Mouse (Mus musculus) spleen, adult 2 months (tissue): ENCODE measurements at regions not wholly inside any gene's neighbourhood (a gene's known extent, or its start where the extent isn't known, plus 50 kb on each side); places are given as distances from the start of the nearest gene placed in this dataset.

Experiments
- DNase-seq, 2 experiments: peaks; one replicate each; pipeline versions ENCODE4 v3.0.0 to v3.0.0-alpha.2; 2012 to 2021; ENCODE audit warnings: low spot score in 2 of 2, low read depth in 1 of 2
- H3K27ac ChIP-seq: fragments of 200-500 bp; 2 replicates; pipeline ENCODE4 v1.5.1; 2012; ENCODE audit warnings: low read length, inconsistent platforms; ENCODE audit not compliant: insufficient read depth
- H3K27me3 ChIP-seq: fragments of 200-500 bp; 2 replicates; pipeline ENCODE4 v1.6.1; 2012; ENCODE audit warnings: mild to moderate bottlenecking, moderate library complexity, low read length, inconsistent platforms; ENCODE audit not compliant: control insufficient read depth, insufficient read depth
- H3K36me3 ChIP-seq: fragments of 200-500 bp; 2 replicates; pipeline ENCODE4 v1.6.1; 2012; ENCODE audit warnings: mild to moderate bottlenecking, low read length, inconsistent platforms; ENCODE audit not compliant: control insufficient read depth, insufficient read depth
- H3K4me1 ChIP-seq: fragments of 200-500 bp; 2 replicates; pipeline ENCODE4 v1.6.1; 2011; ENCODE audit warnings: inconsistent platforms; ENCODE audit not compliant: control insufficient read depth, insufficient read depth, insufficient read length
- H3K4me3 ChIP-seq: fragments of 200-500 bp; 2 replicates; pipeline ENCODE4 v1.5.1; 2011; ENCODE audit warnings: mild to moderate bottlenecking, inconsistent platforms; ENCODE audit not compliant: insufficient read depth, insufficient read length; ENCODE audit errors: extremely low read depth
- CTCF ChIP-seq: fragments of 200-500 bp; IDR thresholded peaks from 2 replicates; pipeline ENCODE4 v1.5.1; 2011; ENCODE audit warnings: mild to moderate bottlenecking, inconsistent platforms; ENCODE audit not compliant: insufficient read depth, insufficient read length, insufficient replicate concordance; ENCODE audit errors: extremely low read depth
- POLR2A ChIP-seq: fragments of 200-500 bp; IDR thresholded peaks from 2 replicates; pipeline ENCODE4 v1.6.1; 2011; ENCODE audit warnings: low read depth, low read length, inconsistent platforms
- WGBS: fragments of 180-500 bp; shearing (Covaris S2); methylation state at CpG from one replicate; pipeline ENCODE4 v1.1.7; 2018; 5-methylcytosine and 5-hydroxymethylcytosine counted together

DNA sequence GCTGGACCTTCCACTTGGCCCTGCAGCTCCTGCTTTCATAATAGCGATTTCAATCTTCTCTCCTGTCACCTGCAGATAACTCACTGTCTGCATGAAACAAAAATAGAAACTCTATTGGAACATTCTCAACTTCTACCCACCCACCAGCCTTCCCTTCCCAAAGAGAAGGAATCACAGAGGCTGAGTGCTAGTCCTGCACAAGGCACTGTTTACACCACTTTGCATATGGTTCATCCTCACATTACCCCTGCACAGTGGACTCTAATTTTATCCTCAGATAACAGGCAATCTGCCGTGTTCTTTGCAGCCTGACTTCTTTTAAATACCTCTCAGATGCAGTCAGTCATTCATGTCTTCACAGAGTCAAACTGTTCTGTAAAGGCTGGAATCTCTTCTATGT lies 83.3 kb upstream of the Bnc1 start:
- no peaks in the 10 kb centered on the region for H3K27me3 ChIP-seq
- no peaks in the 10 kb centered on the region for H3K36me3 ChIP-seq
- WGBS = 77% methylated on average over 2 of the region's 2 CpGs
- no peak overlapping the region for H3K4me3 ChIP-seq
- TF ChIP-seq POLR2A (no peak), CTCF (no peak)
- DNase-seq = no peak
- H3K27ac ChIP-seq = no peak overlapping the region
- H3K4me1 ChIP-seq = no peaks in the 10 kb centered on the region

DNA sequence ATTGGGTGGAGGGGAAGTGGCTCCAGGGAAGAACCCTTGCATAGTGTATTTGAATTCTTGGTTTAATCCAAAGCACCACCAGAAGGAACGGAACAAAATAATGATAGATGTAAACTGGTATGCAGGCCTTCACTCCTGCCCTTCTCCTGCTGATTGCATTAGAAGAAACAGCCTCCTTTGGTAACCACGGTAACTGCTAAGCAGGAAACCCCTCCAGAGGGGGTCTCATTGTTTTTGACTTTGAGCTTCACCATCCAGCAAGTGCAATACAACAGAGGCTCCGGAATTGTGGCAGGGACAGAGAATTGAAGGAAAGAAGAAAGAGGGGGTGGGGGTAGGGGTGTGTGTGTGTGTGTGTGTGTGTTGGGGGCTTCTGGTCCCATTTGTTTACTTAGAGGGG lies 89.8 kb upstream of the Bnc1 start:
- no peak for DNase-seq
- 0 out of 2 replicates have a peak, but pooled peaks cover 2% of the 10 kb centered on the region for H3K27me3 ChIP-seq
- H3K4me1 ChIP-seq = no peaks in the 10 kb centered on the region
- H3K36me3 ChIP-seq = no peaks in the 10 kb centered on the region
- H3K4me3 ChIP-seq = no peak overlapping the region
- TF ChIP-seq POLR2A (no peak), CTCF (no peak)
- no peak overlapping the region for H3K27ac ChIP-seq
- WGBS = 60% methylated on average over 3 of the region's 3 CpGs

DNA sequence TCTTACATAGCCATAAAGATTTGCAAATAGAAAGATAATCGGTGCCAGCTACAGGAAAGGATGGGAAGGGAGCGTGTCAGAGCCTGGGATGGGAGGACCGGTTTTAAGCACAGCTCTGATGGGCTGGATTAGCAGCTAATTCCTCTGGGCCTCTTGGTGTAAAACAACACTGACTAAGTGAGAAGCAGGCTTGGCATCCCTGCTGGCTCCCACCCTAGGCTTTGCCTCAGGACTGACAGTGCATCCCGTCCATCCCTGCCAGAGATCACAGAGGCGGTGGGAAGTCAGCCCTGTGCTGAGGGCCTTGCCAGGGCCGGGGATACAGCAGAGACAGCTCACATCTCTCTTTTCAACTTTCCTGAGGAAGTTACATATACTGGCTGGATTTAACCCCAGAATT lies 90.8 kb upstream of the Sh3gl3 start:
- Histone ChIP-seq H3K4me3 (no peak overlapping the region), H3K27ac (no peak overlapping the region), H3K36me3 (no peaks in the 10 kb centered on the region), H3K4me1 (no peaks in the 10 kb centered on the region), H3K27me3 (0 out of 2 replicates have a peak, but pooled peaks cover 2% of the 10 kb centered on the region)
- no peak for DNase-seq
- 65% methylated on average over 6 of the region's 6 CpGs for WGBS
- TF ChIP-seq CTCF (no peak), POLR2A (no peak)

DNA sequence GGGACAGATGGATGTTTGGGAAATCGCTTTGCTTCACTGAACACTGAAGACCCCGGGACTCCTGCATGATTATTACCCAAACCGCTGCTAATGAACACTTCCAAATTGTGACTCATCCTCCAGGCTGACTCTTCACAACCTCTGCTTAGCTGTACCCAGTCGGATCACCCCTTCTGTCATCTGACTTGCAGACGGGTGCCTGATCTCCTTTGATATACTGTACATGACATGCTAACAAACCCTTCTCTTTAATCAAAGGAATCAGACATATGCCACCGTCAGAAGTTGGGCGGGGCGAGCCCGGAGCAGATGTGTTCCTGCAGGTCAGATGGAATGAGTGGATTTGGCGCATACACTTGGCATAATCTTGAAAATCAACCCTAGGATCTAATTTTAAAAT lies 89.2 kb upstream of the Sh3gl3 start:
- Histone ChIP-seq H3K27me3 (0 out of 2 replicates have a peak, but pooled peaks cover 2% of the 10 kb centered on the region), H3K36me3 (no peaks in the 10 kb centered on the region), H3K27ac (no peak overlapping the region), H3K4me3 (no peak overlapping the region), H3K4me1 (no peaks in the 10 kb centered on the region)
- 93% methylated on average over 10 of the region's 10 CpGs for WGBS
- DNase-seq = no peak
- TF ChIP-seq POLR2A (no peak), CTCF (no peak)

DNA sequence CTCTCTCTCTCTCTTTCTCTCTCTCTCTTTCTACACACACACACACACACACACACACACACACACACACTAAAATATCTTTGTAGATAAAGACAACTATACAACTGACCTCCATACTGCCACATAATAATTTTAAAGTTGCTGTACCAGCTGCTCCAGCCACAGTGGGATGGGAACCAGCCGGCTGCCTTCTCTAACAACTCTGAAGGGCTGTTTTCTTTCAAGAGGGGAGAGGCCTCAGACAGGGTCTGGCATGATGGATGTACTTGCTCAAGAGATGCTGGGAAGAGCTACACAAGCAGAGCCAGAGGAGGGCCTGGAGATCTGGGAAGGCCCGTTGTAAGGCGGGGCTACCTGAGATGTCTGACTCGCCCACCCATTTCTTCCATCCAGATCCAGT lies 88.4 kb upstream of the Sh3gl3 start:
- no peaks in the 10 kb centered on the region for H3K4me1 ChIP-seq
- H3K27me3 ChIP-seq = 0 out of 2 replicates have a peak, but pooled peaks cover 2% of the 10 kb centered on the region
- no peak overlapping the region for H3K4me3 ChIP-seq
- H3K36me3 ChIP-seq = no peaks in the 10 kb centered on the region
- no peak for TF ChIP-seq POLR2A
- TF ChIP-seq CTCF = no peak
- H3K27ac ChIP-seq = no peak overlapping the region
- no peak for DNase-seq
- WGBS = 83% methylated on average over 4 of the region's 4 CpGs

DNA sequence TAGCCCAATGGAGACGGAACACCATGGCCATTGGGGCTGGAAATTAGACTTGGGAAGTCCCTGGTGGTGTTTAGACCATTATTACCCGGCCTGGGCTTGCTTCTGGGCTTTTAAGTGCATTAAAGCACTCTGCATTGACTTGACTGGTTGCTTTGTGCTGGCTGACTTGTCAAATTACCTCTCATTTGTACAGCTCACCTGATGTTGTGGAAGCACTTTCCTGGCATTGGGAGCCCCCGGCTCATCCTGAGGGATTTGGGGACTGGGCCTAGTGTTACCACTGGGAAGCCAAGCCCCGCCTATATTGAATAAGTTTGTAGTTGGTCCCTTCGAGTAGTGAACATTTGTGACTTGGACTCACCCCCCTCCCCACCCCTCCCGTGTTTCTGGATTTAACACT lies 75.5 kb upstream of the Sh3gl3 start:
- TF ChIP-seq CTCF (no peak), POLR2A (no peak)
- Histone ChIP-seq H3K4me3 (no peak overlapping the region), H3K4me1 (no peaks in the 10 kb centered on the region), H3K27ac (no peak overlapping the region), H3K27me3 (no peaks in the 10 kb centered on the region), H3K36me3 (no peaks in the 10 kb centered on the region)
- no peak for DNase-seq
- 78% methylated on average over 6 of the region's 6 CpGs for WGBS

DNA sequence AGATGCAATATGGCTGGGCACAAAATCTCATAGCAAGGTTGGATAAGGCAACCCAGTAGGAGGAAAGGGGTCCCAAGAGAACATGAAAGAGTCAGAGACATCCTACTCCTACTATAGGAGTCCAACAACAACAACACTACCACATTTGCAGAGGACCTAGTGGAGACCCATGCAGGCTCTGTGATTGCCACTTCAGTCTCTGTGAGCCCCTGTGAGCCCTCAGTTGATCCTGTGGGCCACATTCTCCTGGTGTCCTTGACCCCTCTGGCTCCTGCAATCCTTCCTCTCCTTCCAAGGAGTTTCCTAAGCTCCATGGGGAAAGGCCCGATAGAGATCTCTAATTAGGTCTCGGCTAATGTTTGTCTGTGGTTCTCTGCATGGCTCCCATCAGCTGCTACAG lies 72.3 kb upstream of the Sh3gl3 start:
- no peak overlapping the region for H3K27ac ChIP-seq
- 93% methylated on average over 2 of the region's 2 CpGs for WGBS
- TF ChIP-seq CTCF (no peak), POLR2A (no peak)

More for the DNA sequence above, 72.3 kb upstream of the Sh3gl3 start:
- no peak for DNase-seq
- Histone ChIP-seq H3K36me3 (no peaks in the 10 kb centered on the region), H3K4me3 (no peak overlapping the region), H3K27me3 (no peaks in the 10 kb centered on the region; the same call in 1 of the 2 replicates), H3K4me1 (no peaks in the 10 kb centered on the region)
